Mouse (Mus musculus): Measurements from ENCODE around the gene Hist1h2af. TPM values are rescaled to one million over a fixed set of nuclear protein-coding genes. Genes with fewer than 3 reads are reported as not detected.

Gene Hist1h2af
- polyA plus RNA-seq (2012; rRNA removed) = 245 and 289 TPM in 2 replicates

GRCm38 (mm10) chr13:23533560-23534367, at the start of gene Hist1h2af:
Gene Hist1h2af, plus strand, starts transcription at chr13:23533906.

GRCm38 (mm10) chr13:23488400-23489322, 45.0 kb upstream of the Hist1h2af start, which contains the start of gene Btn2a2:
Gene Btn2a2, minus strand, starts transcription at chr13:23488857.

DNA sequence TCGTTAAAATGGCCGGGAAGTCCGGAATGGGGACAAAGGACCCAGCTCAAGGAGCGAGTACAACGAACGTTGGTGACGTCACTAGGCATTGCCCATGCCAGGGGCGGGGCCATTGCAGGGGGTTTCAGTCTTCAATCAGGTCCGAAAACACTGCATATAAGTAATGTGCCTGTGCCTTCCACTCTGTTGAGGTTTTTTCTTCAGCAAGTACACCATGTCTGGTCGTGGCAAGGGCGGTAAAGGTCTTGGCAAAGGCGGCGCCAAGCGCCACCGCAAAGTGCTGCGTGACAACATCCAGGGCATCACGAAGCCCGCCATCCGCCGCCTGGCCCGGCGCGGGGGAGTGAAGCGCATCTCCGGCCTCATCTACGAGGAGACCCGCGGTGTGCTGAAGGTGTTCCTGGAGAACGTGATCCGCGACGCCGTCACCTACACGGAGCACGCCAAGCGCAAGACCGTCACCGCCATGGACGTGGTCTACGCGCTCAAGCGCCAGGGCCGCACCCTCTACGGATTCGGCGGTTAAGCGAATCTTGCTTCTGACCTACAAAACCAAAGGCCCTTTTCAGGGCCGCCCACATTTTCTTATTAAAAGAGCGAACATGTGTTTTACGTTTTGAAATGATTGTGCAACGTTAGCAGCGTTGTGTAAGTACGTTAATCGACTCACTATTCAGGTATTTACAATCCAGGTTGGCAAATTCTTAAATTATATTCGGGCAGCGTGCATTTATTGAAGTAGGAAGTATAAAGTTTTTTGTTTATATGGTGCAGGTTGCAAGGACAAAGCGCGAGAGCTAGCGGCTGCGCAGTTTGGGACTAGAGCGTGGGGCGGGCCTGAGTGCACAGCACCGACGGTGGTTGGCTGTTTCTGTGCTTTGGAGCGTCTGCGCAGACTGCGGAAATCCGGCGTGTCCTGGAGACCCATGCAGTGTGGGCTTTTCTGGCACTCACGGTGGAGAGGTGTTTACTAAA, 2.5 kb upstream of the Hist1h2af start, which contains the start of gene Hist1h4h:
Gene Hist1h4h (plus strand): TSS at position 150 of the 975 bp plus-strand sequence.

DNA sequence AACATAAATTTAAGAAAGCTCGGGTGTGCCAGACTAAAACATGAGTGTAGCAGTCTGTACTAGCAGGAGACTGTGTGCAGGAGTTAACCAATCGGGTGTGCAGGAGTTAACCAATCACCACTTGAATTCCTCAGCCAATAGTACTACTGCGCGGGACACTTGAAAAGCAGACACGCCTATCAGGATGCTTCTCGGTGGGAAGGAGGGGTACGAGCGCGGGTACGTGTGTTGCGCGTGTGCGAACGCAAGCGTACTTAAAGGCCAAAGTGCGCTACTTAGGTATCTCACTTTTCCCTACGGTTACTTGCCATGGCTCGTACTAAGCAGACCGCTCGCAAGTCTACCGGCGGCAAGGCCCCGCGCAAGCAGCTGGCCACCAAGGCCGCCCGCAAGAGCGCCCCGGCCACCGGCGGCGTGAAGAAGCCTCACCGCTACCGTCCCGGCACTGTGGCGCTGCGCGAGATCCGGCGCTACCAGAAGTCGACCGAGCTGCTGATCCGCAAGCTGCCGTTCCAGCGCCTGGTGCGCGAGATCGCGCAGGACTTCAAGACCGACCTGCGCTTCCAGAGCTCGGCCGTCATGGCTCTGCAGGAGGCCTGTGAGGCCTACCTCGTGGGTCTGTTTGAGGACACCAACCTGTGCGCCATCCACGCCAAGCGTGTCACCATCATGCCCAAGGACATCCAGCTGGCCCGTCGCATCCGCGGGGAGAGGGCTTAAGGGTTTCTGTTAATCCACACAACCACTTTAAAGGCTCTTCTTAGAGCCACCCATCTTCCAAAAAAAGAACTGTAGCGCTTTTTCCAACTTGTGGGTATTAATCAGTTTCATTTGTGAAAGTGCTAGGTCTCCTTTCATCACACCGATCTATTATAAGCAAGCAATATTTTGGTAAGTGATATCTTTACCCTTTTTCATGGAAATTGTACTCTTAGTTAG, 1.7 kb downstream of the Hist1h2af start, which contains the start of gene Hist1h3g:
Gene Hist1h3g (plus strand): TSS at position 286 of the 939 bp plus-strand sequence.

GRCm38 (mm10) chr13:23542999-23543607, 9.4 kb downstream of the Hist1h2af start, which contains the start of gene Hist1h2bh:
Gene Hist1h2bh, minus strand, starts transcription at chr13:23543392.

DNA sequence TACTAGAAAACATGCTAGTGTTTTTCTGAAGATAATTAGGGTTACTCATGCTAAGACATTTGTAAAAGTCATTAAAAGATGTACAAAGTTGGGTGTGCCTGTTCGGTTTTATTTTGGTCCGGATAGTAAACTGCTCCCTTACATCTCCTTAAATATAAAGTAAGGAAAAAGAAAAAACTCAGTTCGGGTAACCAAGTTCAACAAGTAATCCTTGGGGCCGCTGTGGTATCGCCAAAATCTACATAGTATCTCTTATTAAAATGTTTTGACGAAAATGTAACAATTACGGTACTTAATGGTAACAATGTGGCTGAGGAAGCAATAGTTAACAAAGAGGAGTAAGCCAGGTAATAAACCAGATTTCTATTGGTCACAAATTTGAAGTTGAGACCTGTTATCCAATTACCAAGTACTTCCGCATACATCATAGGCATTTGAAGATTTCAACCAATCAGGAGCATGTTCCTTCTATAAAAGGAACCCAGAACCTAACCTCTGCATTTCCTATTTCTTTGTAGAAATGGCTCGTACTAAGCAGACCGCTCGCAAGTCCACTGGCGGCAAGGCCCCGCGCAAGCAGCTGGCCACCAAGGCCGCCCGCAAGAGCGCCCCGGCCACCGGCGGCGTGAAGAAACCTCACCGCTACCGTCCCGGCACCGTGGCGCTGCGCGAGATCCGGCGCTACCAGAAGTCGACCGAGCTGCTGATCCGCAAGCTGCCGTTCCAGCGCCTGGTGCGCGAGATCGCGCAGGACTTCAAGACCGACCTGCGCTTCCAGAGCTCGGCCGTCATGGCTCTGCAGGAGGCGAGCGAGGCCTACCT, 10.5 kb downstream of the Hist1h2af start, which contains the start of gene Hist1h3f:
Gene Hist1h3f (plus strand): TSS at position 88 of the 822 bp plus-strand sequence.

GRCm38 (mm10) chr13:23551146-23551834, 17.6 kb downstream of the Hist1h2af start, which contains the start of gene Hist1h4f:
Gene Hist1h4f, minus strand, starts transcription at chr13:23551648.

GRCm38 (mm10) chr13:23552962-23553361, 19.3 kb downstream of the Hist1h2af start, which contains the start of gene Hist1h1d:
Gene Hist1h1d, plus strand, starts transcription at chr13:23553262.

DNA sequence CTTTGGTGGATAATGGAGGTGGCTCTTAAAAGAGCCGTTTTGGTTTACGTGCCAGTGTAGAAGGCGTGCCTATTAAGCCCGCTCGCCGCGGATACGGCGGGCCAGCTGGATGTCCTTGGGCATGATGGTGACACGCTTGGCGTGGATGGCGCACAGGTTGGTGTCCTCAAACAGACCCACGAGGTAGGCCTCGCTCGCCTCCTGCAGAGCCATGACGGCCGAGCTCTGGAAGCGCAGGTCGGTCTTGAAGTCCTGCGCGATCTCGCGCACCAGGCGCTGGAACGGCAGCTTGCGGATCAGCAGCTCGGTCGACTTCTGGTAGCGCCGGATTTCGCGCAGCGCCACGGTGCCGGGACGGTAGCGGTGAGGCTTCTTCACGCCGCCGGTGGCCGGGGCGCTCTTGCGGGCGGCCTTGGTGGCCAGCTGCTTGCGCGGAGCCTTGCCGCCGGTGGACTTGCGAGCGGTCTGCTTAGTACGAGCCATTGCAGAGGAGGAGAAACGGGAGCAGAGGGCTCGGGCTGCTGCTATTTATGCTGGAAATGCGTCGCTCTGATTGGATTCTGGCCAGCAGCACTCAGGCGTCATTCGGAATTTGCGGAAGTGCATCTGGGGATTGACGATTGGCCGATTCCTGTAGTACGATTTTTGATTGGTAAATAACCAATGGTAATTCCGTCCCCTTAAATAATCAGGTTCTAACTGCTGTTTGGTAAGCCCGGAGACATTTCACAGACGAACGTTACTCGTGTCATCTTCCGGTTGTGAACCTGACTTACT, 28.4 kb downstream of the Hist1h2af start, which contains the start of gene Hist1h3e:
Gene Hist1h3e (minus strand): TSS at position 487 of the 777 bp plus-strand sequence.

DNA sequence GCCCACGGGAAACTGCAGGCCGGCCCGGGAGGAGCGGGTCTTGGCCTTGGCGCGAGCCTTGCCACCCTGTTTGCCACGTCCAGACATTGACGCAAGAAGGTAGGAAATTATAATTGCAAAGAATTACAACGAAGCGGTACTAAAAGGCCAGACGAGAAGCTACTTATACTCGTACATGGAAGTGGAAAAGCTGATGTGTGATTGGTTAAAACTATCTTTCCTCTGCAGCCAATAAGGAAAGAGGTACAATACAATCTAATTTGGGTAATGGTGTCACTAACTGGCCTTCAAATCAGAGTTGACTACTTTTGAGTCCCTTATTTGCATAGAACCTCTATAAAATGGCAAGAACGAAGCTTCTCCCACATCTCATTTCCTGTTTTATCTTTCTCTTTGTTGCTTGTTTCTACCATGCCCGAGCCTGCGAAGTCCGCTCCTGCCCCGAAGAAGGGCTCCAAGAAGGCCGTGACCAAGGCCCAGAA, 37.4 kb downstream of the Hist1h2af start, which contains the start of the genes Hist1h2ae and Hist1h2bg:
Gene Hist1h2ae (minus strand): TSS at position 199 of the 482 bp plus-strand sequence.
Gene Hist1h2bg (plus strand): TSS at position 375 of the 482 bp plus-strand sequence.

GRCm38 (mm10) chr13:23573898-23574524, 40.3 kb downstream of the Hist1h2af start, which contains the start of the genes Hist1h2bf and Hist1h2ad:
Gene Hist1h2bf, minus strand, starts transcription at chr13:23574196.
Gene Hist1h2ad, plus strand, starts transcription at chr13:23574381.

DNA sequence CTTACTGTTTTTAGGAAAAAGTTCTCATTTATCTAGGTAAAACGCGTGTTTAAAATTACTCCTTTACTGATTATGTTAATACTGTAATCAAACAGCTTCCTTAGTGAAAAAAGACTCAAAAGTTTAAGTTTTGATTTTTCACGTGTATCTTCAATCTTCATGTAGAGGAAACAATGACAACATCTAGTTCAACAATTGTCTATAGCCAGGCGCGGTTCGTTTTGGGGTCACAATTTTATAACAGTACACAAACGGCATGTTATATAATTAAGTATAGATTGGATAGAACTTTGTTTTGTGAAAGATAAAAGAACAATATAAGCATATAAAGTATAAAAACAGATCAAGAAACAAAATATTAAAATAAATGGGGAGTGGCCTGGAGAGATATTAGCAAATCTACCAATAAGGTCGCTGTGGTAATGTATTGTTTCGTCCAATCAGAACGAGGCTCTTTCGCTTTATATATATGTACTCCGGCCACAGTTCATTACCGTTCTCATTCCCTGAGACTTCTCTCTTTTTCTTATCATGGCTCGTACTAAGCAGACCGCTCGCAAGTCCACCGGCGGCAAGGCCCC, 41.7 kb downstream of the Hist1h2af start, which contains the start of gene Hist1h3d:
Gene Hist1h3d (plus strand): TSS at position 493 of the 581 bp plus-strand sequence.

GRCm38 (mm10) chr13:23581408-23582218, 47.9 kb downstream of the Hist1h2af start, which contains the start of gene Hist1h4d:
Gene Hist1h4d, plus strand, starts transcription at chr13:23581598.

Data from colon, adult 2 months (tissue).